Mouse (Mus musculus) cerebellum, adult 2 months (tissue): ENCODE measurements at regions not wholly inside any gene's neighbourhood (a gene's known extent, or its start where the extent isn't known, plus 50 kb on each side); places are given as distances from the start of the nearest gene placed in this dataset.

Experiments
- CTCF ChIP-seq: fragments of 200-500 bp; IDR thresholded peaks from 2 replicates; pipeline ENCODE4 v1.5.1; 2011; ENCODE audit warnings: low read depth, mild to moderate bottlenecking, control low read depth, low read length, moderate library complexity, borderline replicate concordance; ENCODE audit not compliant: insufficient read depth
- POLR2A ChIP-seq: fragments of 200-500 bp; IDR thresholded peaks from 2 replicates; pipeline ENCODE4 v1.6.1; 2011; ENCODE audit warnings: low read length, control low read depth, borderline replicate concordance; ENCODE audit not compliant: insufficient read depth

DNA sequence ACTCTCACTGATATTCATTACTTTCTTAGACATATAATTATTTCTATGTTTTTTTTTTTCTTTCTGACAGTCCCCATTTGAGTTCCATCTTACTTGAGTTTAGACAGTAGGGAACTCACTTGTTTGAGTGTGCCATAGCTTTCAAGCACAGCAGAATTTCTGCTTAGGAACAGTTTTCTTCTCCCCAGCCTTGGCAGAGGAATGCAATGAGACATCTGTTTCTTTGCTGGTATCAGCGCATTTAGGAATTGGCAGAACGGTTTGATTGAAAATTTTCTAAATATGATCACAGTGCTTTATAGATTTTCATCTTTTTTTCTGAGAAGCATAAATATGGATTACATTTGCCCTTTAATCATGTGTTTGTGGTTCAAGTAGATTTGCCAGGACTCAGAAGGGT, 448.6 kb downstream of the Chl1 start:
- TF ChIP-seq CTCF, result no peak
- TF ChIP-seq POLR2A, result no peak
